Mouse (Mus musculus) gastrocnemius, postnatal 4 days (tissue): ENCODE results near the gene Duox1. TPM values are rescaled to one million over a fixed set of nuclear protein-coding genes. Genes with fewer than 3 reads are reported as not detected.
"Not testable (repeated sequence)": the region's sequence is repeated elsewhere in the genome, so short reads cannot be mapped to it uniquely, and the experiment has no call there.

ENCODE experiments used
- DNase-seq, 2 experiments: peaks; one replicate each; pipeline ENCODE4 v3.0.0; 2021 to 2022; ENCODE audit warnings: low spot score in 2 of 2, mixed read lengths in 2 of 2
- total RNA-seq, 2 experiments: library from RNA; stranded (reverse); gene quantifications; 2 replicates each; pipeline ENCODE4 v1.2.3; 2021

The Duox1 gene
- total RNA-seq, 2 experiments from 2014 or later: 0.37 to 0.49 TPM

GRCm38 (mm10) chr2:122372541-122372940 is 57.1 kb downstream of the Duox1 start:
- no peak for DNase-seq

GRCm38 (mm10) chr2:122374012-122374411 is 58.5 kb downstream of the Duox1 start:
- no peak for DNase-seq

GRCm38 (mm10) chr2:122374666-122375331 is 59.3 kb downstream of the Duox1 start:
- DNase-seq: no peak

GRCm38 (mm10) chr2:122375391-122375991 is 60.0 kb downstream of the Duox1 start:
- DNase-seq: peak; percentile 91 to 93

GRCm38 (mm10) chr2:122376041-122376561 is 60.6 kb downstream of the Duox1 start:
- DNase-seq: peak in 1 of 2 experiments; percentile 61

- peak; percentile 91 to 96 for DNase-seq
These were observed 61.8 kb downstream of the Duox1 start for GRCm38 (mm10) chr2:122377215-122377674.

- peak in 1 of 2 experiments; percentile 54 for DNase-seq
These were observed 62.3 kb downstream of the Duox1 start for GRCm38 (mm10) chr2:122377751-122378246.

- no peak for DNase-seq
These were observed 63.2 kb downstream of the Duox1 start for GRCm38 (mm10) chr2:122378421-122379291.

- DNase-seq: no peak
These were observed 63.8 kb downstream of the Duox1 start for GRCm38 (mm10) chr2:122379292-122379650.

- DNase-seq: peak in 1 of 2 experiments; percentile 53
These were observed 65.4 kb downstream of the Duox1 start for GRCm38 (mm10) chr2:122380768-122381311.

- no peak for DNase-seq
These were observed 66.0 kb downstream of the Duox1 start for GRCm38 (mm10) chr2:122381329-122382103.

- no peak for DNase-seq
These were observed 66.6 kb downstream of the Duox1 start for GRCm38 (mm10) chr2:122382121-122382520.

- DNase-seq: no peak
These were observed 69.6 kb downstream of the Duox1 start for GRCm38 (mm10) chr2:122385095-122385494.

GRCm38 (mm10) chr2:122387135-122387534 is 71.7 kb downstream of the Duox1 start:
- DNase-seq: not testable (repeated sequence)

GRCm38 (mm10) chr2:122396150-122396549 is 80.7 kb downstream of the Duox1 start:
- no peak for DNase-seq

Other genes starting within 250 kb of the Duox1 start
- gene Spg11, start 197.3 kb upstream of the Duox1 start, total RNA-seq: 10 to 100 TPM; 11.4 to 12.8 TPM
- gene B2m, start 168.0 kb upstream of the Duox1 start, total RNA-seq: 100 to 1,000 TPM; 168 to 182 TPM
- gene Trim69, start 155.0 kb upstream of the Duox1 start, total RNA-seq: not detected
- gene Patl2, start 129.5 kb upstream of the Duox1 start, total RNA-seq: not detected
- not detected for gene Terb2, start 129.4 kb upstream of the Duox1 start, total RNA-seq
- 10 to 100 TPM; 10.6 to 16.4 TPM for gene Sord, start 80.9 kb upstream of the Duox1 start, total RNA-seq
- gene Duox2, start 17.2 kb upstream of the Duox1 start, total RNA-seq: under 1 TPM; 0.34 to 0.86 TPM
- gene Duoxa2, start 16.8 kb upstream of the Duox1 start, total RNA-seq: not detected
- 1 to 10 TPM; 1.2 TPM for gene Duoxa1, start 1.9 kb upstream of the Duox1 start, total RNA-seq
- gene Shf, start 53.5 kb downstream of the Duox1 start, total RNA-seq: 10 to 100 TPM; 11.9 to 12.2 TPM
- 1 to 10 TPM; 6.7 to 8.3 TPM for gene Slc28a2, start 110.8 kb downstream of the Duox1 start, total RNA-seq
- under 1 TPM; 0.31 to 0.39 TPM for gene Gm14085, start 169.3 kb downstream of the Duox1 start, total RNA-seq